Mouse (Mus musculus) midbrain, embryonic 10.5 days (tissue): ENCODE data around the gene Mettl7b. TPM values are rescaled to one million over a fixed set of nuclear protein-coding genes. Genes with fewer than 3 reads are reported as not detected.

ENCODE experiments used
- DNase-seq: peaks from one replicate; pipeline ENCODE4 v3.0.0-alpha.2; 2017; ENCODE audit warnings: low spot score
- H3K27ac ChIP-seq: fragments of 300-500 bp; sonication (generic); replicated peaks from 2 replicates; pipeline ENCODE4 v1.5.1; 2016; ENCODE audit warnings: mild to moderate bottlenecking
- H3K27me3 ChIP-seq: fragments of 300-500 bp; sonication (generic); 2 replicates; pipeline ENCODE4 v1.6.1; 2016; ENCODE audit warnings: low read depth, mild to moderate bottlenecking; ENCODE audit not compliant: poor library complexity, severe bottlenecking
- H3K36me3 ChIP-seq: fragments of 300-500 bp; sonication (generic); 2 replicates; pipeline ENCODE4 v1.6.1; 2016; ENCODE audit warnings: mild to moderate bottlenecking, moderate library complexity
- H3K4me1 ChIP-seq: fragments of 300-500 bp; sonication (generic); 2 replicates; pipeline ENCODE4 v1.6.1; 2016
- H3K4me3 ChIP-seq: fragments of 300-500 bp; sonication (generic); 2 replicates; pipeline ENCODE4 v1.5.1; 2016; ENCODE audit warnings: mild to moderate bottlenecking, moderate library complexity
- H3K9me3 ChIP-seq: fragments of 300-500 bp; sonication (generic); replicated peaks from 2 replicates; pipeline ENCODE4 v1.6.1; 2016; ENCODE audit warnings: mild to moderate bottlenecking
- WGBS: fragments of 180-500 bp; shearing (Covaris S2); methylation state at CpG from one replicate; pipeline ENCODE4 v1.1.7; 2016; 5-methylcytosine and 5-hydroxymethylcytosine counted together
- polyA plus RNA-seq: library from polyadenylated mRNA; unstranded; fragments of >200 nt; fragmentation: Nextera tagmentation; extraction: Ambion mirVana; gene quantifications from 2 replicates; pipeline ENCODE4 v1.2.1, GENCODE M21; 2016

The Mettl7b gene
- polyA plus RNA-seq, 1 experiment from 2014 or later = not detected

GRCm38 (mm10) chr10:128937756-128938390 lies 22.9 kb downstream of the Mettl7b start:
- no peak overlapping the region for H3K4me3 ChIP-seq
- 73% methylated on average over 12 of the region's 12 CpGs for WGBS
- peaks cover 38% of the 10 kb centered on the region for H3K27me3 ChIP-seq
- no peak for DNase-seq
- H3K36me3 ChIP-seq = no peaks in the 10 kb centered on the region
- H3K9me3 ChIP-seq = no peaks in the 10 kb centered on the region
- no peak overlapping the region for H3K27ac ChIP-seq
- H3K4me1 ChIP-seq = peaks cover 19% of the 10 kb centered on the region

GRCm38 (mm10) chr10:128935826-128936440 lies 24.9 kb downstream of the Mettl7b start:
- no peak overlapping the region for H3K27ac ChIP-seq
- no peak overlapping the region for H3K4me3 ChIP-seq
- H3K36me3 ChIP-seq = no peaks in the 10 kb centered on the region
- DNase-seq = no peak
- no peaks in the 10 kb centered on the region for H3K9me3 ChIP-seq
- H3K4me1 ChIP-seq = peaks cover 19% of the 10 kb centered on the region
- WGBS = 77% methylated on average over 8 of the region's 8 CpGs
- H3K27me3 ChIP-seq = peaks cover 57% of the 10 kb centered on the region

- no peak for DNase-seq
- peaks cover 63% of the 10 kb centered on the region for H3K27me3 ChIP-seq
- WGBS = 68% methylated on average over 7 of the region's 7 CpGs
These were observed 25.6 kb downstream of the Mettl7b start for GRCm38 (mm10) chr10:128934997-128935787.

GRCm38 (mm10) chr10:128933976-128934721 lies 26.6 kb downstream of the Mettl7b start:
- no peak for DNase-seq
- H3K27ac ChIP-seq = no peak overlapping the region
- WGBS = 4% methylated on average over 21 of the region's 21 CpGs
- no peaks in the 10 kb centered on the region for H3K36me3 ChIP-seq
- H3K4me1 ChIP-seq = peaks cover 19% of the 10 kb centered on the region
- peaks cover 71% of the 10 kb centered on the region for H3K27me3 ChIP-seq
- peak overlapping the region; percentile 60 for H3K4me3 ChIP-seq
- no peaks in the 10 kb centered on the region for H3K9me3 ChIP-seq

More at GRCm38 (mm10) chr10:128934997-128935787, 25.6 kb downstream of the Mettl7b start:
- H3K27ac ChIP-seq = no peak overlapping the region
- no peaks in the 10 kb centered on the region for H3K36me3 ChIP-seq
- H3K4me3 ChIP-seq = no peak overlapping the region
- no peaks in the 10 kb centered on the region for H3K9me3 ChIP-seq
- H3K4me1 ChIP-seq = peaks cover 19% of the 10 kb centered on the region

GRCm38 (mm10) chr10:128933574-128933973 lies 27.2 kb downstream of the Mettl7b start, which contains the start of gene Itga7:
Gene Itga7, plus strand, starts transcription at chr10:128933818.
- no peaks in the 10 kb centered on the region for H3K36me3 ChIP-seq
- H3K9me3 ChIP-seq = no peaks in the 10 kb centered on the region
- H3K27me3 ChIP-seq = peaks cover 71% of the 10 kb centered on the region
- DNase-seq = peak; percentile 59
- no peak within 1 kb of the TSS for H3K27ac ChIP-seq
- H3K4me1 ChIP-seq = peaks cover 19% of the 10 kb centered on the region
- under 1% methylated on average over 26 of the region's 26 CpGs for WGBS
- H3K4me3 ChIP-seq = peak within 1 kb of the TSS; percentile 60

GRCm38 (mm10) chr10:128931441-128931840 lies 29.3 kb downstream of the Mettl7b start:
- no peak for DNase-seq
- peaks cover 79% of the 10 kb centered on the region for H3K27me3 ChIP-seq
- H3K4me1 ChIP-seq = peaks cover 19% of the 10 kb centered on the region
- H3K4me3 ChIP-seq = no peak overlapping the region
- H3K27ac ChIP-seq = no peak overlapping the region
- no peaks in the 10 kb centered on the region for H3K36me3 ChIP-seq
- no peaks in the 10 kb centered on the region for H3K9me3 ChIP-seq
- WGBS = 76% methylated on average over 2 of the region's 2 CpGs

- H3K4me3 ChIP-seq = no peak overlapping the region
- H3K36me3 ChIP-seq = no peaks in the 10 kb centered on the region
- H3K9me3 ChIP-seq = no peaks in the 10 kb centered on the region
- H3K27ac ChIP-seq = no peak overlapping the region
- no peak for DNase-seq
- peaks cover 17% of the 10 kb centered on the region for H3K4me1 ChIP-seq
- WGBS = 79% methylated on average over 7 of the region's 7 CpGs
- H3K27me3 ChIP-seq = peaks cover 62% of the 10 kb centered on the region
These were observed 31.0 kb downstream of the Mettl7b start for GRCm38 (mm10) chr10:128929638-128930378.

- Histone ChIP-seq H3K36me3 (no peaks in the 10 kb centered on the region), H3K27me3 (peaks cover 48% of the 10 kb centered on the region), H3K4me3 (no peak overlapping the region), H3K27ac (no peak overlapping the region), H3K4me1 (peaks cover 10% of the 10 kb centered on the region), H3K9me3 (no peaks in the 10 kb centered on the region)
- WGBS = 34% methylated on average over 4 of the region's 4 CpGs
- no peak for DNase-seq
These were observed 32.4 kb downstream of the Mettl7b start for GRCm38 (mm10) chr10:128928356-128928755.

- Histone ChIP-seq H3K4me1 (peaks cover 48% of the 10 kb centered on the region), H3K27me3 (peaks cover 10% of the 10 kb centered on the region), H3K4me3 (peak within 1 kb of the TSS; percentile 94), H3K9me3 (no peaks in the 10 kb centered on the region), H3K27ac (peak within 1 kb of the TSS; percentile 93), H3K36me3 (no peaks in the 10 kb centered on the region)
- DNase-seq = no peak
- WGBS = 69% methylated on average over 9 of the region's 9 CpGs
These were observed 36.9 kb downstream of the Mettl7b start, which contains the start of gene Bloc1s1 for GRCm38 (mm10) chr10:128923935-128924334. Gene Bloc1s1, minus strand, starts transcription at chr10:128924035.

- H3K4me1 ChIP-seq = peaks cover 54% of the 10 kb centered on the region
- no peaks in the 10 kb centered on the region for H3K9me3 ChIP-seq
- H3K36me3 ChIP-seq = peaks cover 4% of the 10 kb centered on the region
- H3K4me3 ChIP-seq = peak overlapping the region; percentile 94
- peaks cover 8% of the 10 kb centered on the region for H3K27me3 ChIP-seq
- DNase-seq = peak; percentile 89
- peak overlapping the region; percentile 93 for H3K27ac ChIP-seq
- WGBS = under 1% methylated on average over 42 of the region's 42 CpGs
These were observed 37.6 kb downstream of the Mettl7b start for GRCm38 (mm10) chr10:128923013-128923691.

GRCm38 (mm10) chr10:128922822-128923012 lies 38.1 kb downstream of the Mettl7b start, which contains the start of gene Rdh5:
Gene Rdh5, minus strand, starts transcription at chr10:128922888.
- Histone ChIP-seq H3K36me3 (peaks cover 9% of the 10 kb centered on the region), H3K27me3 (peaks cover 3% of the 10 kb centered on the region; the same call in 1 of the 2 replicates), H3K4me1 (peaks cover 54% of the 10 kb centered on the region), H3K4me3 (peak within 1 kb of the TSS; percentile 94), H3K9me3 (no peaks in the 10 kb centered on the region), H3K27ac (peak within 1 kb of the TSS; percentile 93)
- DNase-seq = no peak
- WGBS = 10% methylated on average over 1 of the region's 1 CpGs
